In the genomic region with DNA sequence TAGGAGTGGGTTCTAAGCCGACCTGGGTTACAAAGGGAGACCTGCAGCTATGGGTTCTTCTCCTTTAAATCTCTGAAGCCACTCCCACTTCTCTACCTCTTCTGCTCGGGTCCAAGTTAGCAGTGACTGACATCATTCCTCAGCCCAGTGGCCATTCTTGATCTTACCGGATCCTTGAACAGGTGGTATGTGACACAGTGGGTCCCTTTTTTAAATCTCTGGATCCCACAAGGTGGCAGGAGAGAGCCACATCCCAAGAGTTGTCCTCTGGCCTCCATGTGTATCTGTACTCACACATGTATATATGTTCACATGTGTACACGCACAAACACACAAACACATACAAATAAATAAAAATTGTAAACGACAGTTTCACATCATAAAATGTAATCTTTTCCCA, we compare ENCODE assay signal across 27 mouse cellular contexts. TPM values are rescaled to one million over a fixed set of nuclear protein-coding genes. Genes with fewer than 3 reads are reported as not detected.
DNase-seq lines count a peak whose midpoint lies in the region; ATAC-seq and TF ChIP-seq lines count a peak whose summit lies in the region.
"Had no signal": no experiment of that assay in that cellular context is flagged by ENCODE, and none has a peak within 500 bp of the region (broad histone marks: within the 10 kb centered on the region; RNA-seq: fewer than 3 reads in every experiment).

No protein-coding gene starts in this region.

- no peaks in the 10 kb centered on the region for H3K36me3 ChIP-seq in kidney, adult 2 months (ENCODE audit: control insufficient read depth, insufficient read depth, low read length)
- H3K36me3 ChIP-seq in lung, postnatal 0 days (ENCODE audit: insufficient read depth, low read length), result no peaks in the 10 kb centered on the region
- H3K36me3 ChIP-seq in MEL (ENCODE audit: control insufficient read depth in 1 of 2, insufficient read depth in 2 of 2, low read length in 2 of 2), result no peaks in the 10 kb centered on the region
- H3K36me3 ChIP-seq: forebrain, embryonic 12.5 days; hindbrain, embryonic 12.5 days; limb, embryonic 10.5 days had no signal

- TF ChIP-seq POLR2A in kidney, adult 2 months (IDR thresholded peaks at IDR 0.05; ENCODE audit: low read depth, low read length), result no peak
- TF ChIP-seq POLR2A in MEL (IDR thresholded peaks at IDR 0.05; ENCODE audit: control insufficient read depth in 1 of 2, insufficient read depth in 1 of 2, low read depth in 1 of 2, low read length in 2 of 2, poor library complexity in 1 of 2), result no peak

- peak; percentile 28 for TF ChIP-seq RAD21 in MEL (IDR thresholded peaks at IDR 0.05; ENCODE audit: low read depth, low read length)

- no peaks in the 10 kb centered on the region for H3K79me2 ChIP-seq in MEL (ENCODE audit: control insufficient read depth, insufficient read depth, low read length, poor library complexity)

- DNase-seq in kidney, adult 2 months, result peak; percentile 22
- DNase-seq in kidney, postnatal 25 days, result no peak
- DNase-seq in lung, postnatal 0 days (ENCODE audit: low spot score), result peak; percentile 9
- no peak for DNase-seq in lung, postnatal 10 days
- DNase-seq in MEL (ENCODE audit: low read depth, low spot score), result peak; percentile 16
- DNase-seq in thymus, postnatal 14 days, result no peak
- DNase-seq in neural tube, embryonic 10.5 days (ENCODE audit: extremely low spot score, low spot score), result no peak
- DNase-seq: adrenal gland, postnatal 10 days; cerebellum, adult 9-11 months; gastrocnemius, postnatal 25 days; midbrain, embryonic 14.5 days; right cerebral cortex, postnatal 25 days; thymus, adult 18-20 months had no signal

- TF ChIP-seq CTCF in kidney, adult 2 months (conservative IDR thresholded peaks at IDR 0.05; ENCODE audit: insufficient read depth, insufficient read length, low read depth, low read length), result 0 out of 2 replicates have a peak, but pooled peaks have one; percentile 18
- peak; percentile 35 for TF ChIP-seq CTCF in lung, postnatal 0 days (IDR thresholded peaks at IDR 0.05)
- TF ChIP-seq CTCF in MEL (IDR thresholded peaks at IDR 0.05 in 2 of 3, conservative IDR thresholded peaks at IDR 0.05 in 1 of 3; ENCODE audit: control insufficient read depth in 1 of 3, insufficient read depth in 1 of 3, low read depth in 2 of 3, low read length in 3 of 3, poor library complexity in 1 of 3, severe bottlenecking in 1 of 3), result peak in 2 of 3 experiments; percentile 16 to 52; a peak in 3 of 6 replicates

- H3K27me3 ChIP-seq in kidney, adult 2 months (replicated peaks; ENCODE audit: control insufficient read depth, insufficient read depth, low read length), result no peaks in the 10 kb centered on the region
- H3K27me3 ChIP-seq in lung, postnatal 0 days (replicated peaks; ENCODE audit: insufficient read depth, low read length), result no peaks in the 10 kb centered on the region
- peaks cover 0 to 4% of the 10 kb centered on the region in 2 experiments; a peak in 2 of 4 replicates for H3K27me3 ChIP-seq in MEL (ENCODE audit: control insufficient read depth in 1 of 2, insufficient read depth in 2 of 2, low read length in 2 of 2)
- H3K27me3 ChIP-seq: forebrain, embryonic 12.5 days; hindbrain, embryonic 12.5 days had no signal

- H3K4me3 ChIP-seq in kidney, adult 2 months (ENCODE audit: insufficient read depth, low read depth, low read length), result no peak overlapping the region
- no peak overlapping the region for H3K4me3 ChIP-seq in lung, postnatal 0 days (ENCODE audit: low read depth, low read length)
- no peak overlapping the region for H3K4me3 ChIP-seq in MEL (ENCODE audit: control insufficient read depth in 1 of 2, insufficient read depth in 1 of 2, low read depth in 2 of 2, low read length in 2 of 2)
- H3K4me3 ChIP-seq: forebrain, embryonic 12.5 days; hindbrain, embryonic 12.5 days; limb, embryonic 10.5 days had no signal

- TF ChIP-seq EP300 in lung, postnatal 0 days (IDR thresholded peaks at IDR 0.05), result no peak
- no peak for TF ChIP-seq EP300 in MEL (IDR thresholded peaks at IDR 0.05; ENCODE audit: low read depth in 1 of 2, low read length in 2 of 2)

- H3K27ac ChIP-seq in kidney, adult 2 months (ENCODE audit: insufficient read depth, low read depth, low read length), result no peak overlapping the region
- no peak overlapping the region for H3K27ac ChIP-seq in lung, postnatal 0 days (ENCODE audit: low read length)
- no peak overlapping the region for H3K27ac ChIP-seq in MEL (ENCODE audit: control insufficient read depth, low read depth, low read length)
- H3K27ac ChIP-seq: forebrain, embryonic 12.5 days; hindbrain, embryonic 12.5 days; limb, embryonic 10.5 days had no signal

- no peak overlapping the region for H3K4me2 ChIP-seq in lung, postnatal 0 days (replicated peaks; ENCODE audit: low read depth, low read length)
- H3K4me2 ChIP-seq: forebrain, embryonic 12.5 days; hindbrain, embryonic 12.5 days had no signal

- ATAC-seq in lung, postnatal 0 days, result no peak
- ATAC-seq: inflammation-experienced regulatory T-cells, adult 6 months had no signal

- no peaks in the 10 kb centered on the region for H3K4me1 ChIP-seq in kidney, adult 2 months (ENCODE audit: control insufficient read depth, insufficient read depth, low read length)
- H3K4me1 ChIP-seq in lung, postnatal 0 days (ENCODE audit: insufficient read depth, low read depth, low read length), result no peaks in the 10 kb centered on the region
- no peaks in the 10 kb centered on the region for H3K4me1 ChIP-seq in MEL (ENCODE audit: control insufficient read depth in 1 of 2, insufficient read depth in 2 of 2, low read length in 2 of 2)
- H3K4me1 ChIP-seq: forebrain, embryonic 12.5 days; hindbrain, embryonic 12.5 days; limb, embryonic 10.5 days had no signal

- H3K9ac ChIP-seq in lung, postnatal 0 days (replicated peaks; ENCODE audit: low read depth), result no peak overlapping the region
- no peak overlapping the region for H3K9ac ChIP-seq in MEL (ENCODE audit: control insufficient read depth, low read depth, low read length, poor library complexity, severe bottlenecking)
- H3K9ac ChIP-seq: forebrain, embryonic 12.5 days; hindbrain, embryonic 12.5 days had no signal

- WGBS in kidney, adult 2 months, result 66% methylated on average over 5 of the region's 5 CpGs
- WGBS in lung, postnatal 0 days, result 74% methylated on average over 5 of the region's 5 CpGs

- no peaks in the 10 kb centered on the region for H3K9me3 ChIP-seq in lung, postnatal 0 days (ENCODE audit: low read length)
- H3K9me3 ChIP-seq in MEL (replicated peaks; ENCODE audit: insufficient read depth, low read length), result no peaks in the 10 kb centered on the region
- H3K9me3 ChIP-seq: forebrain, embryonic 12.5 days; hindbrain, embryonic 12.5 days; limb, embryonic 10.5 days had no signal

TF ChIP-seq in MEL, 35 proteins besides CTCF, POLR2A, EP300 and RAD21:
- TF ChIP-seq SMC3 (IDR thresholded peaks at IDR 0.05; ENCODE audit: low read depth, low read length), result peak; percentile 37
- peak; percentile 23; the same call in 1 of the 2 replicates for TF ChIP-seq ZC3H11A (IDR thresholded peaks at IDR 0.05; ENCODE audit: low read depth, low read length)
- no peak for TF ChIP-seq GABPA (IDR thresholded peaks at IDR 0.05; ENCODE audit: low read depth, low read length)

RNA-seq across cellular contexts. Expression of a gene that starts 16.4 kb away (rescaled TPM):
- polyA plus RNA-seq in kidney, adult 2 months (2012; rRNA removed), result 3.1 and 3.5 TPM in 2 replicates
- polyA plus RNA-seq in lung, postnatal 0 days (2015; fragmentation: Nextera tagmentation; extraction: Ambion mirVana), result 0.14 TPM in 2 replicates
- total RNA-seq in MEL (2012; rRNA removed), result not detected in 2 replicates
- not detected for polyA plus RNA-seq in MEL (2012; ENCODE audit: insufficient read depth in 1 of 2, insufficient read length in 2 of 2, low read depth in 1 of 2, low replicate concordance in 2 of 2, missing spikeins in 1 of 2)
- total RNA-seq: adrenal gland, postnatal 10 days; gastrocnemius, postnatal 25 days; heart, adult 8-10 months; layer of hippocampus, adult 8-10 months; left cerebral cortex, adult 18-20 months; liver, adult 2 months; megakaryocyte, adult 5-6 weeks had no signal
- polyA plus RNA-seq: cortical plate, adult 2 months; embryonic facial prominence, embryonic 11.5 days; forebrain, embryonic 12.5 days; hindbrain, embryonic 12.5 days; inflammation-experienced regulatory T-cells, adult 6 months; limb, embryonic 10.5 days; liver, adult 2 months; midbrain, embryonic 14.5 days; spleen, adult 2 months; stomach, embryonic 14.5 days; urinary bladder, adult 2 months had no signal

Comparison
In these comparisons a context has a peak if more than half of its experiments do, and no peak if none do; other contexts are left out.
1. DNase-seq: peak in kidney, adult 2 months (single experiment), lung, postnatal 0 days (single experiment) and MEL (single experiment); none in kidney, postnatal 25 days (0 of 2), lung, postnatal 10 days (single experiment), thymus, postnatal 14 days (single experiment) and neural tube, embryonic 10.5 days (single experiment).
2. Peak in every context shown above with its lines, with median percentiles within 50 percentile points of each other: CTCF ChIP-seq.